Mouse (Mus musculus): ENCODE measurements at regions not wholly inside any gene's neighbourhood (a gene's known extent, or its start where the extent isn't known, plus 50 kb on each side); places are given as distances from the start of the nearest gene placed in this dataset.

- Histone ChIP-seq H3K4me1 (replicated peaks; ENCODE audit: control insufficient read depth, insufficient read depth, low read length) (no peaks in the 10 kb centered on the region), H3K27me3 (replicated peaks; ENCODE audit: control insufficient read depth, insufficient read depth, low read length) (no peaks in the 10 kb centered on the region), H3K9me3 (ENCODE audit: control insufficient read depth) (no peaks in the 10 kb centered on the region), H3K9ac (ENCODE audit: low read depth, low read length) (no peak overlapping the region), H3K27ac (ENCODE audit: low read depth, low read length) (no peak overlapping the region), H3K4me3 (ENCODE audit: low read depth, low read length) (no peak overlapping the region), H3K36me3 (ENCODE audit: control insufficient read depth, insufficient read depth) (no peaks in the 10 kb centered on the region), H3K4me2 (replicated peaks; ENCODE audit: low read depth) (no peak overlapping the region)
- ATAC-seq: no peak
- 69% methylated on average over 3 of the region's 3 CpGs for WGBS
- TF ChIP-seq CTCF (IDR thresholded peaks at IDR 0.05; ENCODE audit: low read depth): no peak
Observed at GRCm38 (mm10) chrX:166809165-166809564, 223.6 kb upstream of the Egfl6 start.

- H3K9ac ChIP-seq (ENCODE audit: low read depth, low read length): no peak overlapping the region
- 89% methylated on average over 5 of the region's 5 CpGs for WGBS
- TF ChIP-seq CTCF (IDR thresholded peaks at IDR 0.05; ENCODE audit: low read depth): no peak
Observed at GRCm38 (mm10) chrX:166808207-166808606, 222.7 kb upstream of the Egfl6 start.

GRCm38 (mm10) chrX:166805957-166806356 is 220.4 kb upstream of the Egfl6 start:
- no peak overlapping the region for H3K4me3 ChIP-seq (ENCODE audit: low read depth, low read length)
- no peak overlapping the region for H3K27ac ChIP-seq (ENCODE audit: low read depth, low read length)
- H3K4me1 ChIP-seq (replicated peaks; ENCODE audit: control insufficient read depth, insufficient read depth, low read length): no peaks in the 10 kb centered on the region
- ATAC-seq: no peak
- no peaks in the 10 kb centered on the region for H3K27me3 ChIP-seq (replicated peaks; ENCODE audit: control insufficient read depth, insufficient read depth, low read length)
- H3K9me3 ChIP-seq (ENCODE audit: control insufficient read depth): no peaks in the 10 kb centered on the region
- H3K9ac ChIP-seq (ENCODE audit: low read depth, low read length): no peak overlapping the region
- TF ChIP-seq CTCF (IDR thresholded peaks at IDR 0.05; ENCODE audit: low read depth): no peak
- WGBS: 61% methylated on average over 1 of the region's 1 CpGs
- H3K4me2 ChIP-seq (replicated peaks; ENCODE audit: low read depth): no peak overlapping the region
- no peaks in the 10 kb centered on the region for H3K36me3 ChIP-seq (ENCODE audit: control insufficient read depth, insufficient read depth)

More at GRCm38 (mm10) chrX:166808207-166808606, 222.7 kb upstream of the Egfl6 start:
- Histone ChIP-seq H3K4me1 (replicated peaks; ENCODE audit: control insufficient read depth, insufficient read depth, low read length) (no peaks in the 10 kb centered on the region), H3K9me3 (ENCODE audit: control insufficient read depth) (no peaks in the 10 kb centered on the region), H3K27me3 (replicated peaks; ENCODE audit: control insufficient read depth, insufficient read depth, low read length) (no peaks in the 10 kb centered on the region), H3K4me3 (ENCODE audit: low read depth, low read length) (no peak overlapping the region), H3K36me3 (ENCODE audit: control insufficient read depth, insufficient read depth) (no peaks in the 10 kb centered on the region), H3K4me2 (replicated peaks; ENCODE audit: low read depth) (no peak overlapping the region), H3K27ac (ENCODE audit: low read depth, low read length) (no peak overlapping the region)
- ATAC-seq: no peak

- WGBS: 67% methylated on average over 4 of the region's 4 CpGs
- no peak overlapping the region for H3K4me2 ChIP-seq (replicated peaks; ENCODE audit: low read depth)
- H3K27me3 ChIP-seq (replicated peaks; ENCODE audit: control insufficient read depth, insufficient read depth, low read length): no peaks in the 10 kb centered on the region
- no peak for ATAC-seq
- TF ChIP-seq CTCF (IDR thresholded peaks at IDR 0.05; ENCODE audit: low read depth): no peak
- H3K9me3 ChIP-seq (ENCODE audit: control insufficient read depth): no peaks in the 10 kb centered on the region
- no peaks in the 10 kb centered on the region for H3K36me3 ChIP-seq (ENCODE audit: control insufficient read depth, insufficient read depth)
- no peak overlapping the region for H3K27ac ChIP-seq (ENCODE audit: low read depth, low read length)
- no peaks in the 10 kb centered on the region for H3K4me1 ChIP-seq (replicated peaks; ENCODE audit: control insufficient read depth, insufficient read depth, low read length)
- no peak overlapping the region for H3K9ac ChIP-seq (ENCODE audit: low read depth, low read length)
- H3K4me3 ChIP-seq (ENCODE audit: low read depth, low read length): no peak overlapping the region
Observed at GRCm38 (mm10) chrX:166805480-166805879, 220.0 kb upstream of the Egfl6 start.

- Histone ChIP-seq H3K9ac (ENCODE audit: low read depth, low read length) (no peak overlapping the region), H3K36me3 (ENCODE audit: control insufficient read depth, insufficient read depth) (no peaks in the 10 kb centered on the region), H3K9me3 (ENCODE audit: control insufficient read depth) (no peaks in the 10 kb centered on the region), H3K4me2 (replicated peaks; ENCODE audit: low read depth) (no peak overlapping the region), H3K4me1 (replicated peaks; ENCODE audit: control insufficient read depth, insufficient read depth, low read length) (no peaks in the 10 kb centered on the region), H3K4me3 (ENCODE audit: low read depth, low read length) (no peak overlapping the region), H3K27me3 (replicated peaks; ENCODE audit: control insufficient read depth, insufficient read depth, low read length) (no peaks in the 10 kb centered on the region), H3K27ac (ENCODE audit: low read depth, low read length) (no peak overlapping the region)
- no peak for ATAC-seq
- WGBS: 73% methylated on average over 6 of the region's 6 CpGs
- no peak for TF ChIP-seq CTCF (IDR thresholded peaks at IDR 0.05; ENCODE audit: low read depth)
Observed at GRCm38 (mm10) chrX:166803246-166803645, 217.7 kb upstream of the Egfl6 start.

- no peak overlapping the region for H3K27ac ChIP-seq (ENCODE audit: low read depth, low read length)
- H3K4me2 ChIP-seq (replicated peaks; ENCODE audit: low read depth): no peak overlapping the region
- no peaks in the 10 kb centered on the region for H3K27me3 ChIP-seq (replicated peaks; ENCODE audit: control insufficient read depth, insufficient read depth, low read length)
- WGBS: 81% methylated on average over 2 of the region's 2 CpGs
- no peaks in the 10 kb centered on the region for H3K9me3 ChIP-seq (ENCODE audit: control insufficient read depth)
- no peak overlapping the region for H3K4me3 ChIP-seq (ENCODE audit: low read depth, low read length)
- H3K36me3 ChIP-seq (ENCODE audit: control insufficient read depth, insufficient read depth): no peaks in the 10 kb centered on the region
- H3K9ac ChIP-seq (ENCODE audit: low read depth, low read length): no peak overlapping the region
- TF ChIP-seq CTCF (IDR thresholded peaks at IDR 0.05; ENCODE audit: low read depth): no peak
- ATAC-seq: no peak
- no peaks in the 10 kb centered on the region for H3K4me1 ChIP-seq (replicated peaks; ENCODE audit: control insufficient read depth, insufficient read depth, low read length)
Observed at GRCm38 (mm10) chrX:166801017-166801416, 215.5 kb upstream of the Egfl6 start.

GRCm38 (mm10) chrX:166795651-166796050 is 210.1 kb upstream of the Egfl6 start:
- Histone ChIP-seq H3K4me3 (ENCODE audit: low read depth, low read length) (no peak overlapping the region), H3K4me2 (replicated peaks; ENCODE audit: low read depth) (no peak overlapping the region), H3K9ac (ENCODE audit: low read depth, low read length) (no peak overlapping the region), H3K27ac (ENCODE audit: low read depth, low read length) (no peak overlapping the region), H3K9me3 (ENCODE audit: control insufficient read depth) (no peaks in the 10 kb centered on the region), H3K4me1 (replicated peaks; ENCODE audit: control insufficient read depth, insufficient read depth, low read length) (no peaks in the 10 kb centered on the region), H3K27me3 (replicated peaks; ENCODE audit: control insufficient read depth, insufficient read depth, low read length) (no peaks in the 10 kb centered on the region), H3K36me3 (ENCODE audit: control insufficient read depth, insufficient read depth) (no peaks in the 10 kb centered on the region)
- WGBS: 63% methylated on average over 2 of the region's 2 CpGs
- no peak for TF ChIP-seq CTCF (IDR thresholded peaks at IDR 0.05; ENCODE audit: low read depth)
- ATAC-seq: no peak
